ENCODE assay signal across 21 mouse cellular contexts in the genomic region with DNA sequence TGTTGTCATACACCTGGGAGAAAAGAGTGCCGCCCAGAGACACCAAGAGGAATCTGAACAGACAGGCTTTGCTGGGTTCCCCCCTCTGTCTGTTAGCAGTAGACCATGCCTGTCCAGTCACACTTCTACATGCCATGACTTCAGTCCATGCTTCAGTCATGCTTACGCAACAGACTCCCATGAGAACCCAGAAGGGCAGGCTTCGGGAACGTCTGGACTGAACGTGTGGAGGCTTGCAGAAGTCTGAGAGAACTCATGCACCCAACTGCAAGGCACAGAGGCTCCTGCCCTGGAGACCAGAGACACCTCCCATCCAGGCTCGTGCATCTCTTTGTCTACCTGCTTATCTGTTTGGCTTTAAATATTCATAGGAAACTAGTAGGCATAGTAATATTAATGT. TPM values are rescaled to one million over a fixed set of nuclear protein-coding genes. Genes with fewer than 3 reads are reported as not detected.
DNase-seq lines count a peak whose midpoint lies in the region; TF ChIP-seq lines count a peak whose summit lies in the region.
"Had no signal": no experiment of that assay in that cellular context is flagged by ENCODE, and none has a peak within 500 bp of the region (broad histone marks: within the 10 kb centered on the region; RNA-seq: fewer than 3 reads in every experiment).

No protein-coding gene starts in this region.

- no peak for TF ChIP-seq CTCF in gastrocnemius, adult 2 months (IDR thresholded peaks at IDR 0.05)

- H3K27ac ChIP-seq in gastrocnemius, adult 2 months, result no peak overlapping the region
- H3K27ac ChIP-seq: embryonic facial prominence, embryonic 13.5 days; forebrain, embryonic 13.5 days; heart, embryonic 10.5 days; hindbrain, embryonic 10.5 days; hindbrain, embryonic 14.5 days; intestine, embryonic 15.5 days had no signal

- peak; percentile 34 for DNase-seq in adrenal gland, postnatal 10 days
- DNase-seq in adrenal gland, postnatal 4 days (ENCODE audit: low spot score in 2 of 2), result no peak
- DNase-seq in gastrocnemius, adult 2 months, result peak; percentile 23
- DNase-seq in gastrocnemius, adult 8-10 months (ENCODE audit: low spot score in 2 of 2), result no peak
- DNase-seq in urinary bladder, postnatal 14 days (ENCODE audit: low spot score), result peak; percentile 62
- no peak for DNase-seq in urinary bladder, postnatal 10 days (ENCODE audit: low spot score)
- no peak for DNase-seq in lung, postnatal 25 days (ENCODE audit: low spot score)
- DNase-seq: adrenal gland, postnatal 36 days; B cell, adult 2 months; cerebellum, adult 11 months; cerebellum, adult 8-10 months; cerebellum, postnatal 25 days; forebrain, postnatal 0 days; gastrocnemius, postnatal 14 days; heart, postnatal 10 days had no signal

- no peak overlapping the region for H3K4me3 ChIP-seq in gastrocnemius, adult 2 months
- H3K4me3 ChIP-seq: embryonic facial prominence, embryonic 13.5 days; forebrain, embryonic 13.5 days; heart, embryonic 10.5 days; hindbrain, embryonic 10.5 days; intestine, embryonic 15.5 days had no signal

- intact Hi-C loops in gastrocnemius, adult 2 months (cut with DNase I), result loop anchor here (10.0 kb wide), 1 partner anchor 182 kb away; no protein-coding TSS in a partner anchor

RNA-seq across cellular contexts. Expression of gene Fam126a, which starts 6.2 kb away (rescaled TPM):
- 10 to 100 TPM; 48.4 to 50.7 TPM for total RNA-seq in adrenal gland, postnatal 10 days (2021)
- 10 to 100 TPM; 60.9 to 63.7 TPM for total RNA-seq in adrenal gland, postnatal 4 days (2021)
- 1 to 10 TPM; 4.7 to 9.0 TPM for total RNA-seq in gastrocnemius, adult 2 months (2021)
- total RNA-seq in gastrocnemius, adult 8-10 months (2022), result 1 to 10 TPM; 4.1 to 5.9 (median 4.7) TPM

Comparison
In these comparisons a context has a peak if more than half of its experiments do, and no peak if none do; other contexts are left out.
1. DNase-seq: peak in adrenal gland, postnatal 10 days (single experiment), gastrocnemius, adult 2 months (single experiment) and urinary bladder, postnatal 14 days (single experiment); none in adrenal gland, postnatal 4 days (0 of 2), gastrocnemius, adult 8-10 months (0 of 2), urinary bladder, postnatal 10 days (single experiment) and lung, postnatal 25 days (single experiment).
2. RNA of gene Fam126a, which starts 6.2 kb away (total RNA-seq): 60.9 to 63.7 TPM in adrenal gland, postnatal 4 days and 48.4 to 50.7 TPM in adrenal gland, postnatal 10 days; 4.7 to 9.0 TPM in gastrocnemius, adult 2 months and 4.1 to 5.9 TPM in gastrocnemius, adult 8-10 months; every median in the first group is over 4 times any median in the second.